Mouse (Mus musculus) liver, postnatal 0 days (tissue): ENCODE measurements around the gene Thsd4.

Experiments used
- CTCF ChIP-seq: sonication (generic); IDR thresholded peaks from 2 replicates; pipeline ENCODE4 v1.5.1; 2016; ENCODE audit warnings: antibody characterized with exemption, low read depth
- EP300 ChIP-seq: IDR thresholded peaks from 2 replicates; pipeline ENCODE4 v1.6.1; 2016; ENCODE audit warnings: antibody characterized with exemption, low read depth, mild to moderate bottlenecking

DNA sequence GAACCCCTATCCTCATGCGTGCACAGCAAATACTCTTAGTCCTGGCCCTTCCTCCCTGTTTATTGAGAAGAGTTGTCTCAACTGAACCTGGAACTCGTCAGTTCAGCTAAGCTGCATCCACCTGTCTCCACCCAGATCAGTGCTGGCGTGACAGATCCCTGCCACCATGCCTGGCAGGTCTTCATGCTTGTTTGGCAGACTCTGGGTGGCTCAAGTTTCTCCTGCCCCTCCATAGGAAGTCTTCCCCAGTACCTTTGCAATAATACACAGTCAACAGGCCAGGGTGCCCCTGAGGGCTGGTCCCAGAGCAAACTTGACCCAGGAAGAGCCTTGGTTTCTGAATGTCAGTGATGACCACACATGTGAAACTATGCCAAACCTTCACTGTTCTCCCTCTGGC is 576.6 kb downstream of the Thsd4 start:
- no peak for TF ChIP-seq EP300
- no peak for TF ChIP-seq CTCF
